Mouse (Mus musculus): ENCODE results near the gene Xpo4. TPM values are rescaled to one million over a fixed set of nuclear protein-coding genes. Genes with fewer than 3 reads are reported as not detected.

Gene Xpo4
- total and polyA plus RNA-seq, 2 experiments from 2014 or later = 6.5 to 26.0 TPM

DNA sequence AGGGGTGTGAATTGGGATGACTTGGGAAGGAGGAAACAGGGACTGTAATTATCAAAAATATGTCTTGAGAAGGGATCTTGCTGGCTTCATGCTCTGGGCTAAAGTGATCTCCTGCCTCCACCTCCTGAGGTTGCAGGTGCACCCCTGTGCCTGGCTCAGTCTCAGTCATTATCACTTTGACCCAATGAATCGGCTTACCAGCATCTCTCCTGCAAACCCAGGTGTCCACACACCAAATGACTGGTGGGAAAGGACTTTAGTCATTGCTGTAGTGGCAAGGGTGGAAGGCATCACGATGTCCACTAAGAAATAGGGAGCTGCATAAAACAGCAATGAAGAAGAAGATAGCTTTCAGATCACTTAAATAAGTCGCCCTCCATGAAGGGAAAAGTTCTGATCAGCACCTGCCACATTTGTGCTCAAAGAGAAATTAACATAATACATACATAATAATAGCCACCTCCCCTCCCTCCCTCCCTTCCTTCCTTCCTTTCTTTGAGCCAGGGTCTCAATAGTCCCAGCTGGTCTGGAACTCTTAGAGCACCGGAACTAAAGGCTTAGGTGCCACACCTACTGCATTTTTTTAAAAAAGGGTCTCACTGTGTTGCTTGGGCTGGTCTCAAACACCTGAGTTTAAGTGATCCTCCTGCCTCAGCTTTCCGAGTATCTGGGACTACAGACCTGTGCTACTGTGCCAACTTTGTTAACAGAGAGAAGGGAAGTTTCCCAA lies 135.3 kb downstream of the Xpo4 start:
- Histone ChIP-seq H3K4me3 (ENCODE audit: low read depth, low read length) (no peak overlapping the region), H3K9ac (replicated peaks; ENCODE audit: low read depth, low read length) (peak overlapping the region; percentile 21; the same call in 1 of the 2 replicates), H3K9me3 (replicated peaks; ENCODE audit: control insufficient read depth, low read length) (no peaks in the 10 kb centered on the region), H3K4me1 (ENCODE audit: control insufficient read depth, insufficient read depth) (peaks cover 24% of the 10 kb centered on the region), H3K4me2 (ENCODE audit: low read depth, low read length) (no peak overlapping the region), H3K27me3 (ENCODE audit: control insufficient read depth, insufficient read depth, low read length) (peaks cover 7% of the 10 kb centered on the region), H3K36me3 (replicated peaks; ENCODE audit: control insufficient read depth, insufficient read depth, low read length) (no peaks in the 10 kb centered on the region), H3K27ac (ENCODE audit: low read depth) (peak overlapping the region; percentile 50)
- 70% methylated on average over 5 of the region's 5 CpGs for WGBS
- no peak for TF ChIP-seq EP300 (IDR thresholded peaks at IDR 0.05; ENCODE audit: low read depth)
- no peak for TF ChIP-seq CTCF (IDR thresholded peaks at IDR 0.05; ENCODE audit: low read depth)
- ATAC-seq (ENCODE audit: insufficient read depth, low read depth) (no peak), DNase-seq (ENCODE audit: low spot score) (no peak)

DNA sequence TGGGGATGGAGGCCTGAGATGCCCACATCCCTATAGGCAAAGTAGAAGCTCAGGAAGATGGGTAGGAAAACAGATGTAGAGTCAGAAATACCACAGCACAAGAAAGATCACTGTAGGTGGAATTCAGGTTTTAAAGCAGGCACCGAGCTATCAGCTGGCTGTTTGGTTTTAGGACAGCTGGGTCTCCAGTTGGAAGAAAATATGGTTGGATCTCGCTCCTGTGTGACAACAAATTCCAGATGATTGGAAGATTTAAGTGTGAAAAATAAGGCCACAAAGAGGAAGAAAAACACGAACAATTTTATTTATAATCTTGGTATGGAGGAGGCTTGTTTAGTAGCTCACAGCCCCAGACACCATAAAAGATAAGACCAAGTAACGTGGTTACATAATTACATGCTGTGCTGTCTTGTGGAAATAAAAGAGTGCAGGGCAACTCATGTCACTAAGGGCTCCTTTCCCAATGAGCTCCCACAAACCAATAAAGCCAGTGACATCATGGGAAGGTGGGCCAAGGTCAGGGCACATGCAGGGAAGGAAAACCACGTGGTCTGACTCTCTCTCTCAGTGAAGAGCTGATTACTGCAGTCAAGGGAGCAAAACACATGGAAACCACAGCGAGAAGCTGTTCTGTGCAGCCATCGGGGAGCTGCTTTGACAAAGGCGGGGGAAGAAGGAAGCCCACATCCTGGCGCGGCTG lies 136.0 kb downstream of the Xpo4 start:
- peak; percentile 73 for ATAC-seq (ENCODE audit: insufficient read depth, low read depth)
- H3K27ac ChIP-seq (ENCODE audit: low read depth) = peak overlapping the region; percentile 50
- WGBS = 34% methylated on average over 10 of the region's 10 CpGs

DNA sequence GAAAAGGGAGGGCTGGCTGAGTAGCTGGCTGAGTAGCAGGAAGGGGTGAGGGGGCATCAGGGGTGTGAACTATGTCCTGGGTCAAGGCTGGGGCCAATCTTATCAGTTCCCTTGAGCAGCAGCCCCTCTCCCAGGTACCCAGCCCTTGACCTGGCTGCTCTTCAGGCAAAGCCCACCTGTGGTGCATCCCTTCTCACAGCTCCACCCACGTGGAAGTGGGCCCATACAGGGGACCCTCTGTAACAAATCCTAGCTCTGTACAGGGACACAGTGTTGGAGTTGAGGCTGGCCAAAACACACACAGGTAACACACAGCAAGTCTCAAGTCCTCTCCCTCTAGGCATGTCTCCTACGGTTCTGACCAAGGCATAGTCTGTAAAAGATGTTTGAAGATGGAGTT lies 137.6 kb downstream of the Xpo4 start:
- no peak overlapping the region for H3K9ac ChIP-seq (replicated peaks; ENCODE audit: low read depth, low read length)
- H3K36me3 ChIP-seq (replicated peaks; ENCODE audit: control insufficient read depth, insufficient read depth, low read length) = no peaks in the 10 kb centered on the region
- no peak for DNase-seq (ENCODE audit: low spot score)
- WGBS = 40% methylated on average over 2 of the region's 2 CpGs
- TF ChIP-seq CTCF (IDR thresholded peaks at IDR 0.05; ENCODE audit: low read depth) (no peak), EP300 (IDR thresholded peaks at IDR 0.05; ENCODE audit: low read depth) (no peak)
- H3K4me3 ChIP-seq (ENCODE audit: low read depth, low read length) = no peak overlapping the region
- no peaks in the 10 kb centered on the region for H3K9me3 ChIP-seq (replicated peaks; ENCODE audit: control insufficient read depth, low read length)
- H3K4me1 ChIP-seq (ENCODE audit: control insufficient read depth, insufficient read depth) = peaks cover 12% of the 10 kb centered on the region
- no peak for ATAC-seq (ENCODE audit: insufficient read depth, low read depth)
- H3K4me2 ChIP-seq (ENCODE audit: low read depth, low read length) = no peak overlapping the region
- peaks cover 23% of the 10 kb centered on the region for H3K27me3 ChIP-seq (ENCODE audit: control insufficient read depth, insufficient read depth, low read length)
- H3K27ac ChIP-seq (ENCODE audit: low read depth) = no peak overlapping the region

More for the DNA sequence above, 136.0 kb downstream of the Xpo4 start:
- Histone ChIP-seq H3K9ac (replicated peaks; ENCODE audit: low read depth, low read length) (peak overlapping the region; percentile 21; the same call in 1 of the 2 replicates), H3K36me3 (replicated peaks; ENCODE audit: control insufficient read depth, insufficient read depth, low read length) (no peaks in the 10 kb centered on the region), H3K4me2 (ENCODE audit: low read depth, low read length) (no peak overlapping the region), H3K27me3 (ENCODE audit: control insufficient read depth, insufficient read depth, low read length) (peaks cover 7% of the 10 kb centered on the region), H3K9me3 (replicated peaks; ENCODE audit: control insufficient read depth, low read length) (no peaks in the 10 kb centered on the region), H3K4me1 (ENCODE audit: control insufficient read depth, insufficient read depth) (peaks cover 17% of the 10 kb centered on the region), H3K4me3 (ENCODE audit: low read depth, low read length) (no peak overlapping the region)
- peak; percentile 87 for DNase-seq (ENCODE audit: low spot score)
- TF ChIP-seq CTCF (IDR thresholded peaks at IDR 0.05; ENCODE audit: low read depth) (no peak), EP300 (IDR thresholded peaks at IDR 0.05; ENCODE audit: low read depth) (no peak)

Other genes with a start within 250 kb of the Xpo4 start
- gene Ift88, start 241.4 kb downstream of the Xpo4 start, total RNA-seq (2014; rRNA removed; ENCODE audit: low replicate concordance) = 6.4 and 7.3 TPM in 2 replicates
- gene Ift88, start 241.4 kb downstream of the Xpo4 start, polyA plus RNA-seq (2015; fragmentation: Nextera tagmentation; extraction: Ambion mirVana) = 4.5 and 5.1 TPM in 2 replicates
- gene Il17d, start 140.7 kb downstream of the Xpo4 start, total RNA-seq (2014; rRNA removed; ENCODE audit: low replicate concordance) = 5.3 and 8.2 TPM in 2 replicates
- gene Il17d, start 140.7 kb downstream of the Xpo4 start, polyA plus RNA-seq (2015; fragmentation: Nextera tagmentation; extraction: Ambion mirVana) = 3.0 and 3.5 TPM in 2 replicates
- gene Eef1akmt1, start 93.8 kb downstream of the Xpo4 start, total RNA-seq (2014; rRNA removed; ENCODE audit: low replicate concordance) = 21.4 and 46.9 TPM in 2 replicates
- gene Eef1akmt1, start 93.8 kb downstream of the Xpo4 start, polyA plus RNA-seq (2015; fragmentation: Nextera tagmentation; extraction: Ambion mirVana) = 79.3 and 88.3 TPM in 2 replicates
- gene Gm49361, start 80.7 kb upstream of the Xpo4 start, total RNA-seq (2014; rRNA removed; ENCODE audit: low replicate concordance) = not detected in 2 replicates
- not detected in 2 replicates for gene Gm49361, start 80.7 kb upstream of the Xpo4 start, polyA plus RNA-seq (2015; fragmentation: Nextera tagmentation; extraction: Ambion mirVana)
- 43.7 and 68.4 TPM in 2 replicates for gene Lats2, start 93.0 kb upstream of the Xpo4 start, total RNA-seq (2014; rRNA removed; ENCODE audit: low replicate concordance)
- gene Lats2, start 93.0 kb upstream of the Xpo4 start, polyA plus RNA-seq (2015; fragmentation: Nextera tagmentation; extraction: Ambion mirVana) = 16.0 and 17.2 TPM in 2 replicates
- 8.4 and 27.7 TPM in 2 replicates for gene Sap18, start 132.8 kb upstream of the Xpo4 start, total RNA-seq (2014; rRNA removed; ENCODE audit: low replicate concordance)
- gene Sap18, start 132.8 kb upstream of the Xpo4 start, polyA plus RNA-seq (2015; fragmentation: Nextera tagmentation; extraction: Ambion mirVana) = 9.8 and 10.9 TPM in 2 replicates
- gene Ska3, start 160.8 kb upstream of the Xpo4 start, total RNA-seq (2014; rRNA removed; ENCODE audit: low replicate concordance) = 4.7 and 7.9 TPM in 2 replicates
- gene Ska3, start 160.8 kb upstream of the Xpo4 start, polyA plus RNA-seq (2015; fragmentation: Nextera tagmentation; extraction: Ambion mirVana) = 6.6 and 6.9 TPM in 2 replicates
- gene Mrpl57, start 160.8 kb upstream of the Xpo4 start, total RNA-seq (2014; rRNA removed; ENCODE audit: low replicate concordance) = 21.5 and 55.3 TPM in 2 replicates
- gene Mrpl57, start 160.8 kb upstream of the Xpo4 start, polyA plus RNA-seq (2015; fragmentation: Nextera tagmentation; extraction: Ambion mirVana) = 164 and 166 TPM in 2 replicates
- gene Zdhhc20, start 224.8 kb upstream of the Xpo4 start, total RNA-seq (2014; rRNA removed; ENCODE audit: low replicate concordance) = 13.2 and 18.8 TPM in 2 replicates
- 25.9 and 28.6 TPM in 2 replicates for gene Zdhhc20, start 224.8 kb upstream of the Xpo4 start, polyA plus RNA-seq (2015; fragmentation: Nextera tagmentation; extraction: Ambion mirVana)

All from heart, postnatal 0 days (tissue).